Mouse (Mus musculus) spleen, adult 2 months (tissue): ENCODE data around the gene Osbp2. TPM values are rescaled to one million over a fixed set of nuclear protein-coding genes. Genes with fewer than 3 reads are reported as not detected.

ENCODE experiments used
- DNase-seq, 2 experiments: peaks; one replicate each; pipeline versions ENCODE4 v3.0.0 to v3.0.0-alpha.2; 2012 to 2021; ENCODE audit warnings: low spot score in 2 of 2, low read depth in 1 of 2
- H3K27ac ChIP-seq: fragments of 200-500 bp; 2 replicates; pipeline ENCODE4 v1.5.1; 2012; ENCODE audit warnings: low read length, inconsistent platforms; ENCODE audit not compliant: insufficient read depth
- H3K27me3 ChIP-seq: fragments of 200-500 bp; 2 replicates; pipeline ENCODE4 v1.6.1; 2012; ENCODE audit warnings: mild to moderate bottlenecking, moderate library complexity, low read length, inconsistent platforms; ENCODE audit not compliant: control insufficient read depth, insufficient read depth
- H3K36me3 ChIP-seq: fragments of 200-500 bp; 2 replicates; pipeline ENCODE4 v1.6.1; 2012; ENCODE audit warnings: mild to moderate bottlenecking, low read length, inconsistent platforms; ENCODE audit not compliant: control insufficient read depth, insufficient read depth
- H3K4me1 ChIP-seq: fragments of 200-500 bp; 2 replicates; pipeline ENCODE4 v1.6.1; 2011; ENCODE audit warnings: inconsistent platforms; ENCODE audit not compliant: control insufficient read depth, insufficient read depth, insufficient read length
- H3K4me3 ChIP-seq: fragments of 200-500 bp; 2 replicates; pipeline ENCODE4 v1.5.1; 2011; ENCODE audit warnings: mild to moderate bottlenecking, inconsistent platforms; ENCODE audit not compliant: insufficient read depth, insufficient read length; ENCODE audit errors: extremely low read depth
- CTCF ChIP-seq: fragments of 200-500 bp; IDR thresholded peaks from 2 replicates; pipeline ENCODE4 v1.5.1; 2011; ENCODE audit warnings: mild to moderate bottlenecking, inconsistent platforms; ENCODE audit not compliant: insufficient read depth, insufficient read length, insufficient replicate concordance; ENCODE audit errors: extremely low read depth
- POLR2A ChIP-seq: fragments of 200-500 bp; IDR thresholded peaks from 2 replicates; pipeline ENCODE4 v1.6.1; 2011; ENCODE audit warnings: low read depth, low read length, inconsistent platforms
- WGBS: fragments of 180-500 bp; shearing (Covaris S2); methylation state at CpG from one replicate; pipeline ENCODE4 v1.1.7; 2018; 5-methylcytosine and 5-hydroxymethylcytosine counted together
- polyA plus RNA-seq: library from polyadenylated mRNA; depleted of rRNA; stranded (reverse); fragments of >200 nt; gene quantifications from 2 replicates; pipeline ENCODE4 v1.2.3, GENCODE M21; 2012

Gene Osbp2
- polyA plus RNA-seq, 1 experiment = 0.05 TPM

DNA sequence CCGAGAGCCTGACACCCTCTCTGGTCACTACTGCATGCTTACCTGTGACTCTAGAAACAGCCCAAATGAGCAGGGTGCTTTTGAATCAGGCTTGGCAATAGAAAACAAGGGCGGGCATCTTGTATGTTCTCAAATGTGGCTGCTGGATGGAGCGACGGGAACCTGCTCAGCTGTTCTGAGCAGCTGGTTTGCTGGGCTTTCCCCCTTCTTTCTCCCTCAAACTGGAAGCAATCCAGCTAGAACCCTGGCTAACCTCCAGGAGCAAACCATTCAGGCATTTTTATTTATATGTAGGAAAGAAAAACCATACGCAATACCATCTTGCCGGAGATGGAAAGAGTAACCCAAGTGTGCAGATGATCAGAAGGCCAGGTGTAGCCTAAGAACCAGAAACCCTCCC, 147.0 kb downstream of the Osbp2 start:
- Histone ChIP-seq H3K4me1 (no peaks in the 10 kb centered on the region), H3K27ac (no peak overlapping the region), H3K27me3 (no peaks in the 10 kb centered on the region), H3K4me3 (no peak overlapping the region), H3K36me3 (no peaks in the 10 kb centered on the region)
- WGBS = 80% methylated on average over 6 of the region's 6 CpGs
- TF ChIP-seq CTCF (no peak), POLR2A (no peak)
- no peak for DNase-seq

DNA sequence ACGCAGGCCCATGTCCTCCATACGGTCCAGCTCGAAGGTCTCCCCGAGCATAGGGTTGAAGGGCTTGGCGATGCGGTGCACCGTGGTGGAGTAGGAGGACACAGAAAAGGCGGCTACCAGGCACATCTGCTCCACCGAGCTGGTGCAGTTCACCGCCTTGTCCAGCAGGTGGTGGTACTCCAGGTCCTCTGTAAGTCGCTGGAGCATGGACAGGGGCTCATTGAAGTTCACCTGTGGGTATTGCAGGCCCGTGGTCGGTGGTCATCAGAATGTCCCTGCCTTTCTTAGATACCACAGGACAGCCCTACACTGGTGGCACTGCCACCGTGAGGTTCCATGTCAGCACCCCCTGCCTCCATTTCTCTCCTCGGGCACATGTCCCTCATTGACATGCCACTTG, 149.2 kb downstream of the Osbp2 start:
- WGBS = 32% methylated on average over 15 of the region's 15 CpGs
- Histone ChIP-seq H3K27ac (no peak overlapping the region), H3K36me3 (no peaks in the 10 kb centered on the region), H3K27me3 (no peaks in the 10 kb centered on the region), H3K4me3 (no peak overlapping the region), H3K4me1 (no peaks in the 10 kb centered on the region)
- TF ChIP-seq CTCF (peak; percentile 65; the same call in 1 of the 2 replicates), POLR2A (no peak)
- peak in 1 of 2 experiments; percentile 16 for DNase-seq

DNA sequence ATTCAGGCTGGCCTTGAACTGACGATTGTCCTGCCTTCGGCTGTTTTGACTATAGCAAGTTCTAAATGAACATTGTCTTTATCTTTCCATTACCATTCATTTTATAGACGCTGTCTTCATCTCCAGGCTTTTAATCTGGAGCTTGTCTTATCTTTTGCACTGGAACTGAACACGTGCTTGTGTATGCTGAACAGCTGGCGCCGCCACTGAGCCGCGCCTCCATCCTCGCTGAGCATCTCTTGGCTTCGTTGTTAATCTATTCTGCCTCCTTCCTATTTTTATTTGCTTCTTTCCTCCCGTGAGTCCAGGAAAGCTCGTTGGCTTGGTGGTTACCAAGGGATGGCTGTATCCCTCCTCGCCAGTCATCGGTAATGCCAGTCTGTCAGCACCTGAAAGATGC, 153.5 kb downstream of the Osbp2 start:
- no peak for DNase-seq
- Histone ChIP-seq H3K4me1 (no peaks in the 10 kb centered on the region), H3K36me3 (no peaks in the 10 kb centered on the region), H3K27me3 (no peaks in the 10 kb centered on the region), H3K4me3 (no peak overlapping the region), H3K27ac (no peak overlapping the region)
- TF ChIP-seq CTCF (no peak), POLR2A (no peak)
- 74% methylated on average over 14 of the region's 14 CpGs for WGBS

DNA sequence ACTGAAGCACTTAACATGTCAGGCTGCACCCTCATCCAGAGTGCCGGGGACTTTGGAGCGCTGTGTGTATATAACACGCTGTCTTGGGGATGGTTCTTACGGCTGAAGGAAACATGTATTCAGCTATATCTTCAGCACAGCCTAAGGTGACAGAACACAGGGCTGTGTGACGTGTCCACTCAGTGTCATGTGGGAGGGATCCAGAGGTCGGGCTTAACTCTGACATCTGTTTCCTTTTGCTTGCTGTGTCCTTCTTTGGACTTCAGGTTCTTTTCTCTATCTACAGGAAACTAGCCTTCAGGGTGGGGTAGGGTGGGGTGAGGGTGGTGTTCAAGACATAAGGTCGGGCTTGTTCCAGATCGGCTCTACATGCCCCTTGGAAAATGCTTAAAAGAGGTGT, 156.6 kb downstream of the Osbp2 start:
- no peaks in the 10 kb centered on the region for H3K36me3 ChIP-seq
- TF ChIP-seq POLR2A (no peak), CTCF (no peak)
- no peaks in the 10 kb centered on the region for H3K27me3 ChIP-seq
- no peaks in the 10 kb centered on the region for H3K4me1 ChIP-seq
- H3K27ac ChIP-seq = no peak overlapping the region
- no peak for DNase-seq
- H3K4me3 ChIP-seq = no peak overlapping the region
- 70% methylated on average over 8 of the region's 8 CpGs for WGBS

DNA sequence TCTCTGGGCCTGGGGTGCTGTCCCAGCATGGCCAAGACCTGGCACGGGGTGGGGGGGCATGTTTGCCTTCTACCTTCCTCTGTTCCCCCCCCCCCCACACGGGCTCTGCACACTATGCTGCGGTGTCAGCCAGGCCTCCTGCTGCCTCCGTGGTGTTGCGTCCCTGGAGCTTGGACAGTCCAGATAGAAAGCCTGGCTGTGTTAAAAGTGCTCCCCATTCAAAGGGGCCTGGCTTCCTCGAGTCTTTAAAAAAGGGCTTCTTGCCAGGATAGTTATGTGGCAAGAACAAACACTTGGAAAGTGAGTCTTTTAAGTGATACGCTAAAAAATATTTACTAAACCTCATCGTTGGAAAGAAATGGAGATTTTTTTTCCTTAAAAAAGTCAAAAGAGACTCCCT, 159.3 kb downstream of the Osbp2 start:
- Histone ChIP-seq H3K36me3 (no peaks in the 10 kb centered on the region), H3K4me3 (no peak overlapping the region), H3K27me3 (no peaks in the 10 kb centered on the region), H3K27ac (no peak overlapping the region), H3K4me1 (no peaks in the 10 kb centered on the region)
- DNase-seq = no peak
- TF ChIP-seq CTCF = no peak
- no peak for TF ChIP-seq POLR2A
- WGBS = 85% methylated on average over 8 of the region's 8 CpGs

DNA sequence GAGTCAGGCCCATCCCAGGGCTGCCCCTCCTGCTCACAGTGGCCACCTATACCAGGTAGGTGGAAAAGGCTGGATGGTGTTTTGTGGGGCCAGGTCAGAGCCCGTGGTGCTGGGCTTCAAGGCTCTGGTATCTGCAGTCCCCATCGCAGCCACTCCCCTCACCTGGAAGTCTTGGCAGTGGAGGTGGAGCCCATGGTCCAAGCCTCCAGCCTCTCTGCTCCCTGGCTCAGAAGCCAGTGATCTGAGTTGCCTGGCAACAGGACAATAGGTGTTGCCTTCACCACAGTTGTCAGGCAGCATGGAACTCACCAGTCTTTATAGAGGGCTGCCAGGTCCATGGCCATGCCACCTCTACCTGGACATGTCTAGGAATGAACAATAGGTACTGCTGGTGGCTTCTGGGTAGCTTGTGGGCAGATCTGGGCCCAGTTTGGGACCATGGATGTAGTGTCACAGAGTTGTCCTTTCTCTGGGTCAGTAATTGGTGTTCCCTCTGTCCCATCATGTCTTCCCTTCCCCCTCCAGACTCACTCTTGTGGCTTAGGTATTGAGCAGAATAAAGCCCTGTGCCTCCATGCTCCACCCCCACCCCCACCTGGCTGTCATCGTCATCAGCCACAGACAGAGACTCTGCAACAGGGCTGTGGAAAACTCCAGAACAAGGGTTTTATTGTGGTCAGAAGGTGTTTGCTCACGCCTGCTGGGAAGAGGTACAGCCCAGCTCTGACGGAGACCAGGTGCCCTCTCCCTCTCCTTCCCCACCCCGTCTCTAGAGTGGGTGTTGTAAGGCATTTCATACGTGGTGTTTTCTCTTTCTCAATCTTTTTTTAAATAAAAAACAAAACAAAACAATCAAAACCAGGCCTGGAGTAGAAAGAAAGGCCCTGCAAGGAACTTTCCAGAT, 160.4 kb downstream of the Osbp2 start:
- TF ChIP-seq POLR2A = no peak
- TF ChIP-seq CTCF = no peak
- no peak overlapping the region for H3K27ac ChIP-seq
- 75% methylated on average over 7 of the region's 7 CpGs for WGBS

DNA sequence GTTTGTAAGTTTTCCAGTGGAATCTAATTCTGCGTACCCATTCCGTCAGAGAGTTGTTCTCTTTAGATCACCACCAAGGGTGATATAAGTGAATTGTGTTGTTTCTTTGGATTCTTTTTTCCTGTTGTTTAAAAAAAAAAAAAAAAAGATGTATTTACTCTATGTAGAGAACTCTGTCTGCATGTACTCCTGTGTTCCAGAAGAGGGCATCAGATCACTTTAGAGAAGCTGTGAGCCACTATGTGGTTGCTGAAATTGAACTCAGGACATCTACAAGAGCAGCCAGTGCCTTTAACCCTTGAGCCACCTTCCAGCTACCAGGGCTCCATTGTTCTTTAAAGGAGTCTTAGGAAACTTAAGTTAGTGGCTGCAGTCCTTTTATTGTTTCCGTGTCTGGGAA, 166.3 kb downstream of the Osbp2 start:
- WGBS = 90% methylated on average over 3 of the region's 3 CpGs
- H3K27ac ChIP-seq = no peak overlapping the region
- no peaks in the 10 kb centered on the region for H3K27me3 ChIP-seq
- no peaks in the 10 kb centered on the region for H3K36me3 ChIP-seq
- H3K4me3 ChIP-seq = no peak overlapping the region
- H3K4me1 ChIP-seq = no peaks in the 10 kb centered on the region
- DNase-seq = no peak
- TF ChIP-seq POLR2A = no peak
- no peak for TF ChIP-seq CTCF

More for the DNA sequence above, 160.4 kb downstream of the Osbp2 start:
- H3K4me1 ChIP-seq = no peaks in the 10 kb centered on the region
- no peak for DNase-seq
- H3K4me3 ChIP-seq = no peak overlapping the region
- H3K27me3 ChIP-seq = no peaks in the 10 kb centered on the region
- no peaks in the 10 kb centered on the region for H3K36me3 ChIP-seq
